Mouse (Mus musculus) adrenal gland, adult 8-10 months (tissue): Measurements from ENCODE around the gene Hyal1. TPM values are rescaled to one million over a fixed set of nuclear protein-coding genes. Genes with fewer than 3 reads are reported as not detected.

Experiments used
- DNase-seq: peaks from one replicate; pipeline ENCODE4 v3.0.0; 2022
- total RNA-seq, 4 experiments: library from RNA; stranded (reverse); gene quantifications; 2 replicates each; pipeline ENCODE4 v1.2.4; 2022

Hyal1 gene
- total RNA-seq, result 10 to 100 TPM in 1 of 4 experiments, 1 to 10 TPM in 3; 7.7 to 14.2 (median 9.3) TPM

GRCm38 (mm10) chr9:107576357-107577107, at the start of gene Hyal1:
Gene Hyal1 (plus strand): TSS chr9:107576927.
- DNase-seq, result peak; percentile 79

- DNase-seq, result peak; percentile 95
Observed at GRCm38 (mm10) chr9:107533791-107534407, 42.8 kb upstream of the Hyal1 start, which contains the start of gene Tmem115. Gene Tmem115 (plus strand): TSS chr9:107533945.

- DNase-seq, result no peak
Observed at GRCm38 (mm10) chr9:107534408-107535202, 42.1 kb upstream of the Hyal1 start.

GRCm38 (mm10) chr9:107538231-107538630, 38.5 kb upstream of the Hyal1 start:
- no peak for DNase-seq

GRCm38 (mm10) chr9:107538711-107539110, 38.0 kb upstream of the Hyal1 start:
- no peak for DNase-seq

- DNase-seq, result no peak
Observed at GRCm38 (mm10) chr9:107539940-107540339, 36.8 kb upstream of the Hyal1 start.

- no peak for DNase-seq
Observed at GRCm38 (mm10) chr9:107540420-107540819, 36.3 kb upstream of the Hyal1 start.

GRCm38 (mm10) chr9:107541005-107541404, 35.7 kb upstream of the Hyal1 start:
- no peak for DNase-seq

- DNase-seq, result peak; percentile 93
Observed at GRCm38 (mm10) chr9:107541474-107542351, 35.0 kb upstream of the Hyal1 start, which contains the start of the genes Cyb561d2 and Nprl2. Gene Cyb561d2 (minus strand): TSS chr9:107542193. Gene Nprl2 (plus strand): TSS chr9:107542226.

GRCm38 (mm10) chr9:107542352-107542686, 34.4 kb upstream of the Hyal1 start:
- DNase-seq, result no peak

GRCm38 (mm10) chr9:107542721-107543120, 34.0 kb upstream of the Hyal1 start:
- no peak for DNase-seq

- DNase-seq, result no peak
Observed at GRCm38 (mm10) chr9:107543299-107543698, 33.4 kb upstream of the Hyal1 start.

- no peak for DNase-seq
Observed at GRCm38 (mm10) chr9:107544196-107544700, 32.5 kb upstream of the Hyal1 start.

- no peak for DNase-seq
Observed at GRCm38 (mm10) chr9:107544729-107545128, 32.0 kb upstream of the Hyal1 start.

- no peak for DNase-seq
Observed at GRCm38 (mm10) chr9:107545199-107545598, 31.5 kb upstream of the Hyal1 start.

GRCm38 (mm10) chr9:107545602-107546001, 31.1 kb upstream of the Hyal1 start:
- DNase-seq, result no peak

GRCm38 (mm10) chr9:107547026-107547425, 29.7 kb upstream of the Hyal1 start, which contains the start of gene Zmynd10:
Gene Zmynd10 (plus strand): TSS chr9:107547298.
- peak; percentile 93 for DNase-seq

GRCm38 (mm10) chr9:107547957-107548356, 28.8 kb upstream of the Hyal1 start:
- no peak for DNase-seq

- no peak for DNase-seq
Observed at GRCm38 (mm10) chr9:107548820-107549219, 27.9 kb upstream of the Hyal1 start.

- peak; percentile 13 for DNase-seq
Observed at GRCm38 (mm10) chr9:107549297-107550074, 27.2 kb upstream of the Hyal1 start.
